Mouse (Mus musculus) liver, embryonic 14.5 days (tissue): Measurements from ENCODE around the gene Kcnab2.

Experiments used
- CTCF ChIP-seq: IDR thresholded peaks from 2 replicates; pipeline ENCODE4 v1.5.1; 2016; ENCODE audit warnings: antibody characterized with exemption, low read depth, control low read depth
- EP300 ChIP-seq: IDR thresholded peaks from 2 replicates; pipeline ENCODE4 v1.6.1; 2016; ENCODE audit warnings: antibody characterized with exemption, low read depth

DNA sequence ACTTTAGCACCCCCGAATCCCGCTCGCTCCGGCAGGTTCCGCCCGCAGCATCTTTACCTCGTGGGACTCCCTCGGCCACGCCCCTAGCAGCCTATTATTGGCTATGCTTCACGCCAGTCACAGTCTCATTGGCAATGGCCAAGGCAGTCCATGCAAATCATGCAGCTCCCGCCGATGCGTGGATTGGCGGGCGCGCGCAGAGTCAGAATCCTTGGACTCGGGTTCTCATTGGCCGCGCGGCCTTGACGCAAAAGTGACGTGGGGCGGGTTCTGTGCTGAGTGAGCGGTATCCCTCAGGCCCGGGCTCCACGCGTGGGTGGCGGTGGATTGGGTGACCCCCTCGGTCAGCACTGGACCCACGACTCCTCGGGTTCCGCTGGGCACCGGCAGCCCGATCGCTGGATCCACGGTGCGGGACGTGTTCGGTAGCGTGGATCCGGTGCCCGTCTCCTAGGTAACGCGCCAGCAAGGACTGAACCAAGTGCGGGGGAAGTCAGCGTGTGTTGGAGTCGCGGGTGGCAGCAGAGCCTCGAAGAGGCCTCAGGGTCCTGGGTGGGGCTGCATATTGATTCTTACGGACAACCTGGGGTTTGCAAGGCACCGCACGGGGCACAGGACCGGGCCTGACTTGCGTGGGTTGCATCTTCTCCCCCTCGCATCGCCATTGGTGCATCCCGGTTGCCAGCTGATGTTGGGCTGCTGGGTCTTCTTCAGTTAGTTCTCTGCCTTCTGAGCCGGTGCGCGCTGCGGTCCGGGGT is at the start of gene Kcnab2:
- TF ChIP-seq CTCF (no peak), EP300 (no peak)
